Mouse (Mus musculus) megakaryocyte, embryonic 14.5 days (primary cell): ENCODE results near the gene Chrm5.
"Not testable (repeated sequence)": the region's sequence is repeated elsewhere in the genome, so short reads cannot be mapped to it uniquely, and the experiment has no call there.

ENCODE experiments used
- FLI1 ChIP-seq: IDR thresholded peaks from 2 replicates; pipeline ENCODE4 v1.6.1; 2012; ENCODE audit warnings: low read length, inconsistent platforms, mixed read lengths
- GATA1 ChIP-seq: IDR thresholded peaks from 3 replicates; pipeline ENCODE4 v1.6.1; 2012; ENCODE audit warnings: mixed read lengths, low read length, inconsistent platforms, borderline replicate concordance

DNA sequence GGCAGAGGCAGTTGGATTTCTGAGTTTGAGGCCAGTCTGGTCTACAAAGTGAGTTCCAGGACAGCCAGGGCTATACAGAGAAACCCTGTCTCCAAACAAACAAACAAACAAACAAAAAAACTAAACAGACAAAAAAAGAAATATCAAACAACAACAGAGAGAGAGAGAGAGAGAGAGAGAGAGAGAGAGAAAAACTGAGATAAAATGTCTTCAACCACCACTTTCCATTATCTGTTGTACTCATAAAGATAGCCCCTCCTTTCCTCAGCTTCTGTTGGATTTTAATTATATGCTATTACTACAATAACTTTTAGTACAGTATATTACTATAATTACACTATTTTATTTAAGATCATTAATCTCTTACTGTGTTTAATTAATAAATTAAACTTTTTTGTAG lies 28.1 kb downstream of the Chrm5 start:
- not testable (repeated sequence) for TF ChIP-seq GATA1, FLI1
